Mouse (Mus musculus) left cerebral cortex, adult 11 months (tissue): ENCODE results near the gene Zmat1.
A peak's percentile ranks its signal among the peaks of the same experiment; 100 is the strongest.
"Not testable (repeated sequence)": the region's sequence is repeated elsewhere in the genome, so short reads cannot be mapped to it uniquely, and the experiment has no call there.

Source experiments
- DNase-seq: peaks from one replicate; pipeline ENCODE4 v3.0.0; 2022; ENCODE audit warnings: low spot score

Zmat1 gene

DNA sequence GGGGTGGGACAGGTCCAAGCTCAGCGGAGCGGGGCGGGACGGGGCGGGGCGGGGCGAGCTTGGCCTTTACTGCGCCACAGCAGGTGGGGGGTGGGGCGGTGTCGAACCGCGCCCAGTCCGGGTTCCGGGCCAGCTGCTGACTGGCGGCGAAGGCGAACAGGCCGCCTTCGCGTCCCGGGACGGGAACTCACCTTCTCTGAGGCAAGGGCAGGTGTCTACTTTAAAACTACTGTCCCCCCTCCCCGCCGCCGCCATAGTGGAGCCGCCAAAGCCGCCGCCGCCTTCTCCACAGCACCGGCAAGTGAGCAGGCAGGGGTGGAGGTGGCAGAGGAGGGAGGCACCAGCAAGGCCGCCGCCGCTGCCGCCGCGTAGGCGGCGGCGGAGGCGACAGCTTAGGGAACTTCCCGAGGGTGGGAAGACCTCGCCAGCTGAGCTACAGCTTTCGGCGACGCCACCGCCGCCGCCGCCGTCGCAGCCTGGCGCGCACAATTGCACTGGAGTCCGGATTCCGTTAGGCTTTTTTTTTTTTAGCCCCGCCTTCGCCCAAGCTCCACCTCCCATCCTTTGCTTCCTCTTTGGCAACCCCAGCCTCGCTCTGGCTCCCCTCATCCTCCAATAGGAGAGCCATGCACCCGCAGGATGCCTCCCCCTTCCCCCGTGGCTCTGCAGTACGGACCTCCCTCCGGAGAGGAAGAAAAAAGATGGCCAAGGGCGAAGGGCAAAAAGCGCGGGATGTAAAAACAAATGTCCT lies at the start of gene Zmat1:
Gene Zmat1 (minus strand): TSS at position 490 of the 751 bp plus-strand sequence.
- DNase-seq = peak; percentile 85

- DNase-seq = not testable (repeated sequence)
Observed at GRCm38 (mm10) chrX:135053939-135054338, 44.9 kb upstream of the Zmat1 start.

GRCm38 (mm10) chrX:135035962-135036375 lies 27.0 kb upstream of the Zmat1 start:
- peak; percentile 14 for DNase-seq

- no peak for DNase-seq
Observed at GRCm38 (mm10) chrX:135025135-135025534, 16.1 kb upstream of the Zmat1 start.

GRCm38 (mm10) chrX:135011381-135011780 lies 2.4 kb upstream of the Zmat1 start:
- no peak for DNase-seq

DNA sequence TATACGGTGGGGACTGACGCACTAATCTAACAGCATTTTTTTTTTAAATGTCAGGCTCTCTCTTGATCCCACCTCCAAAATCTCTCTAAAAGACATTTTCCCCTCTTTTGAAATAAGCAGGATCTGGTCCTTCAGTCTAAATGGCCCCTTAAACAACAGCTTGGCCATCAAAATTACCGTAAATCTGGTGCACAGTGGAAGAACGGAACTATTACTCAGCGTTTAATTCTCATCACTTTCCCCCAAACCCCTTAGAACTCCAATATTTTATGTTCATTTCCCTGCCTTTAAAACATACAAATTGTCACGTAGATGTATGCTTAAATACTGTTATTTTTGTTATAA lies 434 bp upstream of the Zmat1 start:
- DNase-seq = peak; percentile 4

DNA sequence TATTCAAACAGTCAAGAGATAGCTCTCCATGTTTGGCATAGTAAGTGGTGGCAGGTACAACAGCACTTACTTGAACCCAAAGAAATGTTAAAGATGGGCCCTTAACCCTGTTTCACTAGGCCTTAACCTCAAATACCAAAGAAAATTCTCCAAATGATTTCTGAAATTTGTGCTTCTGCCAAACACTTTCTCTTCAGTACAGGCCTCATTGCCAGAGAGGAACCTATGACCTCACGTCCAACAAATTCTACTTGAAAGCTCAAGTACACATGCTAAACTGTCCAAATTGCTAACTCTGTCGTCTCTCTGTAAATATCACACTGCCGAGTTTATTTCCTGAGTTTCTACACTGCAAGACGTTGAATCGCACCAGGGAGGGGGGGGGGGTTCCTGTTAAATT lies 988 bp downstream of the Zmat1 start:
- no peak for DNase-seq

DNA sequence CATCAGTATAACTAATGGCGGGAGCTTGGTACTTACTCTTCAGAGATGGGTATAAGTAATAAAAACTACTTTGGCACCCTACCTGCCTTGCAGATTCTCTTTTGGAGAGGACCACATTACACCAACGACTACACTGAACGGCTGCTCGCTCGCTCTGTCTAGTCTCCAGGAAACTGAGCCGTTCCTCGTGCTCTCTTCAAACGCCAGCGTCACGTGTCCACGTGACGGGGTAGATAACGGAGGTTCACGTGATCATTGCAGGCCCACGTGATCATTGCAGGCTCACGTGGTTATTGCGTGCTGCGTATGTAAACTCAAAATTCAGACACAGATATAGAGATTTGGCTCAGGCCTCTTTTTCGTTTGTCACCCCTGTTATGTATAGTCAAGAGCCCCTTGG lies 44.5 kb downstream of the Zmat1 start, which contains the start of gene Nxf2:
Gene Nxf2 (minus strand): TSS at position 209 of the 400 bp plus-strand sequence.
- DNase-seq = no peak

DNA sequence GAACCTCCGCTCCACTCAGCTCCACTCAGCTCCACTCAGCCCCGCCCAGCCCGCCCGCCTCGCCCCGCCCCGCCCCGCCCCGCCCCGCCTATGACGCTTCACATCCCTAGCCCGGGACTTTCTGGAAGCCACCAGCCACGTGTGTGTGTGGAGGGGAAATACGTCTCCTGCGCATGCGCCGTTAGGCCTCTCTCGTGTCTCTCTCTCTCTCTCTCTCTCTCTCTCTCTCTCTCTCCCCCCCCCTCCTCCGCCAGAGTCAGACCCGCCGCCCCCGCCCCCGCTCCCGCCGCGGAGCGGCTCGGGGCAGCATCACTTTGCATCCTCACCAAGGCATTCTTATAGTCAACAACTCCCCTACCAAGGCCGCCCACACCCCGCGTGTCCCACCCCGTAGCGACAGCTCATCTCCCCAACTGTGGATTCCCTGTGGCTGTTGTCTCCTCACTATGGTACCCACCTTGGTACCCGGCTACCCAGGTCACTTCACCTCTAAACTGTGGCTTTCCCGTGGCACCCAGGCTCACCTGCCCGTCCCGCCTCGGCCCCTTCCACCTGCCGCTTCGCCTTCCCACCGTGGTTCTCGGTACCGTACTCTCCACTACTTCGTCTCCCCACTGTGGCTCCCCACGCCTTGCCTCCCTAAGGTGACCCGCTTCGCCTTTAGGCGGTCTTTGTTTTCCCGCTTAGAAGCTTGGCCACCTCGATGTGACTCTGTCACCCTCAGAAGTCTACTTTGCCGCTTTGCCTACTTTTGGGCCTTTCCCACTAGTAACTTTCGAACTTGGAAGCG lies 45.5 kb downstream of the Zmat1 start:
- peak; percentile 45 for DNase-seq

DNA sequence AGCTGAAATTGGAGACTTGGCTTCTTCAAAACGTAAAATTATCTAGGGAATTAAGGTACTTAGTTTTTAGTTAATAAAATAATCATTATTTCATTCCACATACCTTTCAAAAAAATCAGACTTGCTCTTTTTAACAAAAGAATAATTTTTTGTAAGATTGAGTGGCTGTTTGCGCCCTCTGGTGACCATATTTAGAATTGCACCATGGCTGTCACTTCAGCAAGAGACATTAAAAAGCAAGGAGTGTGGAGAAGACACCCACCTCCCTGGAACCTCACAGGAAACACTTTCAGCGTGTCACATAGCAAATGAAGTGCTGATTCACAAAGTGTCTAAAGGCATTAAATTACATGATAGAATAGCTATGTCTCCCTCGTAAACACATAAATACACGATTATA lies 78.6 kb downstream of the Zmat1 start:
- no peak for DNase-seq

- DNase-seq = no peak
Observed at GRCm38 (mm10) chrX:134929927-134930326, 79.1 kb downstream of the Zmat1 start.

DNA sequence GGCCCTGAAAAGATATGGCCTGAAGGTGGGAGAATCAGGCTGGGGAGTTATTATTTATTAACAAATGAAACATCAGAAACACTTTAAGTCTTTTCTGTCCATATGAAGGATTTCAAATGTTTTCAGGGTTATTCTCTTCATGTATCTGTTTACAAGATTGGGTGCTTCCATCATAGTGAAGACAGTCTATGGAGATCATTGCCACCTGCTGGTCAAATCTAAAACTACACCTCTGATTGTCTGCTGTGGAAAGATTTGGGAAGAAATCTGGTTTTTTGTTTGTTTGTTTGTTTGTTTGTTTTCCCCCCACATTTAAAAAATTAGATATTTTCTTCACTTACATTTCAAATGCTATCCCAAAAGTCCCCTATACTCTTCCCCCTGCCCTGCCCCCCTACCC lies 84.0 kb downstream of the Zmat1 start:
- peak; percentile 10 for DNase-seq

DNA sequence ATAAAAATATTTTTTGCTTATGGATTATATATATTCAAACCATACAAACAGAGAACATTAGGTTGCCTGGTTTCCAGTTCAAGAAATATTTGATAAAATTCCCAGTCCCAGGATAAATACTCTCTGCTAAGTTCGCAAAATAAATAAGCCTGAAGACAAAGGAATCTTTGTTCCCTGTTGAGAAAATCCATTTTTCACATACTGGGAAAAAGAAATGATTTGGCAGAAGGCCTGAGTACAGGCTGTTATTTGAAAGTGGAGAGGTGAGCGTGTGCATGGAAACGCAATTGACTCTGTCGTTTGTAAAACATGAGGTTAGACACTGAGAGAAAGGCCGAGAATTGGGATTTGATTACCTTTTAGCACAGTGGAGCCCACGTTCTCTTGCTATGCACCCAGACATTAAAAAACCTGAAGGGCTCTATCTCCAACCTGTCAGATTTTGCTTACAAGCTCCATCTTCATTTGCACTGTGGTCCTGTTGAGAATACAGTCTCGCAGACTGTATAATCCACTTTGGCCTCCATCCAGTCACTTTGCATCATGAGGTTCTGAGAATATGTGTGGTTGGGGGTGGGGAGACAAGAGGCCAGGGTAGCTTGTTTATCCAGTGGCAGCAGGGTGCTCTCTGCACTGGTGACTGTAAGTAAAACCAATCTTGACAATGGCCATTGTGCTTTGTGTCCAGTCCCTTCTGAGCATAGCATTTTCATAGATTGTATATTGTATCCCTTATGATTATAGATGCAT lies 85.2 kb downstream of the Zmat1 start:
- DNase-seq = no peak
